Mouse (Mus musculus) kidney, postnatal 36 days (tissue): ENCODE data around the gene Agpat1.

Experiments used
- DNase-seq, 2 experiments: peaks; one replicate each; pipeline ENCODE4 v3.0.0; 2021 to 2022; ENCODE audit warnings: mixed read lengths in 2 of 2

Gene Agpat1

GRCm38 (mm10) chr17:34606186-34607039 lies 2.4 kb downstream of the Agpat1 start:
- DNase-seq: no peak

GRCm38 (mm10) chr17:34607997-34608396 lies 3.9 kb downstream of the Agpat1 start:
- peak in 1 of 2 experiments; percentile 47 for DNase-seq

- no peak for DNase-seq
Observed at GRCm38 (mm10) chr17:34611050-34611449, 7.0 kb downstream of the Agpat1 start.

GRCm38 (mm10) chr17:34613054-34613645 lies 9.1 kb downstream of the Agpat1 start:
- DNase-seq: no peak

- DNase-seq: no peak
Observed at GRCm38 (mm10) chr17:34613830-34614229, 9.8 kb downstream of the Agpat1 start.

- no peak for DNase-seq
Observed at GRCm38 (mm10) chr17:34615871-34616270, 11.8 kb downstream of the Agpat1 start, which contains the start of gene Egfl8. TSS of gene Egfl8 (minus strand) at chr17:34615971.

- peak; percentile 82 to 88 for DNase-seq
Observed at GRCm38 (mm10) chr17:34618999-34619398, 14.9 kb downstream of the Agpat1 start.

- no peak for DNase-seq
Observed at GRCm38 (mm10) chr17:34621006-34621405, 16.9 kb downstream of the Agpat1 start.

- DNase-seq: no peak
Observed at GRCm38 (mm10) chr17:34623161-34623560, 19.1 kb downstream of the Agpat1 start.

- no peak for DNase-seq
Observed at GRCm38 (mm10) chr17:34624981-34625380, 20.9 kb downstream of the Agpat1 start.

- DNase-seq: peak in 1 of 2 experiments; percentile 57
Observed at GRCm38 (mm10) chr17:34626062-34626772, 22.2 kb downstream of the Agpat1 start.

- DNase-seq: no peak
Observed at GRCm38 (mm10) chr17:34626773-34627092, 22.7 kb downstream of the Agpat1 start.

- peak; percentile 94 to 95 for DNase-seq
Observed at GRCm38 (mm10) chr17:34627093-34627942, 23.3 kb downstream of the Agpat1 start.

GRCm38 (mm10) chr17:34627943-34628643 lies 24.0 kb downstream of the Agpat1 start, which contains the start of gene Ppt2:
TSS of gene Ppt2 (minus strand) at chr17:34628510.
- peak; percentile 73 to 78 for DNase-seq

GRCm38 (mm10) chr17:34628644-34628967 lies 24.5 kb downstream of the Agpat1 start:
- no peak for DNase-seq

- no peak for DNase-seq
Observed at GRCm38 (mm10) chr17:34629221-34629751, 25.2 kb downstream of the Agpat1 start, which contains the start of gene Prrt1. TSS of gene Prrt1 (plus strand) at chr17:34629533.

GRCm38 (mm10) chr17:34629796-34630603 lies 25.9 kb downstream of the Agpat1 start:
- no peak for DNase-seq

- no peak for DNase-seq
Observed at GRCm38 (mm10) chr17:34630761-34631301, 26.8 kb downstream of the Agpat1 start.

GRCm38 (mm10) chr17:34631647-34632046 lies 27.6 kb downstream of the Agpat1 start:
- no peak for DNase-seq

- peak; percentile 88 to 90 for DNase-seq
Observed at GRCm38 (mm10) chr17:34632261-34632691, 28.2 kb downstream of the Agpat1 start.
